Mouse (Mus musculus) limb, embryonic 15.5 days (tissue): Measurements from ENCODE around the gene Cd83. TPM values are rescaled to one million over a fixed set of nuclear protein-coding genes. Genes with fewer than 3 reads are reported as not detected.

Experiments used
- ATAC-seq: fragments of 200-750 bp; cut with Nextera tagmentation; 2 replicates; pipeline ENCODE4 v1.8.0; 2017; ENCODE audit warnings: low read depth, moderate TSS enrichment; ENCODE audit not compliant: insufficient number of reproducible peaks, low FRiP score, low TSS enrichment
- H3K27ac ChIP-seq: fragments of 300-500 bp; sonication (generic); 2 replicates; pipeline ENCODE4 v1.5.1; 2015; ENCODE audit warnings: moderate library complexity, mild to moderate bottlenecking, inconsistent platforms
- H3K27me3 ChIP-seq: fragments of 300-500 bp; sonication (generic); 2 replicates; pipeline ENCODE4 v1.6.1; 2015; ENCODE audit warnings: inconsistent platforms
- H3K36me3 ChIP-seq: fragments of 300-500 bp; sonication (generic); 2 replicates; pipeline ENCODE4 v1.6.1; 2015; ENCODE audit warnings: inconsistent platforms
- H3K4me1 ChIP-seq: fragments of 300-500 bp; sonication (generic); 2 replicates; pipeline ENCODE4 v1.6.1; 2015; ENCODE audit warnings: inconsistent platforms
- H3K4me2 ChIP-seq: fragments of 300-500 bp; sonication (generic); 2 replicates; pipeline ENCODE4 v1.6.1; 2015; ENCODE audit warnings: mild to moderate bottlenecking, inconsistent platforms
- H3K4me3 ChIP-seq: fragments of 300-500 bp; sonication (generic); 2 replicates; pipeline ENCODE4 v1.5.1; 2015; ENCODE audit warnings: mild to moderate bottlenecking, inconsistent platforms
- H3K9ac ChIP-seq: fragments of 300-500 bp; sonication (generic); 2 replicates; pipeline ENCODE4 v1.6.1; 2015; ENCODE audit warnings: inconsistent platforms
- H3K9me3 ChIP-seq: fragments of 300-500 bp; sonication (generic); 2 replicates; pipeline ENCODE4 v1.6.1; 2016; ENCODE audit warnings: inconsistent platforms
- WGBS: fragments of 180-500 bp; shearing (Covaris S2); methylation state at CpG from one replicate; pipeline ENCODE4 v1.1.7; 2015; 5-methylcytosine and 5-hydroxymethylcytosine counted together
- polyA plus RNA-seq: library from polyadenylated mRNA; unstranded; fragments of >200 nt; fragmentation: Nextera tagmentation; extraction: Ambion mirVana; gene quantifications from 2 replicates; pipeline ENCODE4 v1.2.1, GENCODE M21; 2015

The Cd83 gene
- polyA plus RNA-seq, 1 experiment from 2014 or later = 17.4 TPM

GRCm38 (mm10) chr13:43798655-43799054, 14.1 kb downstream of the Cd83 start:
- no peak overlapping the region for H3K9ac ChIP-seq

GRCm38 (mm10) chr13:43800136-43800535, 15.6 kb downstream of the Cd83 start:
- ATAC-seq = no peak
- Histone ChIP-seq H3K9ac (no peak overlapping the region), H3K4me2 (no peak overlapping the region), H3K4me1 (no peaks in the 10 kb centered on the region), H3K27me3 (no peaks in the 10 kb centered on the region), H3K27ac (no peak overlapping the region), H3K4me3 (no peak overlapping the region), H3K36me3 (no peaks in the 10 kb centered on the region), H3K9me3 (no peaks in the 10 kb centered on the region)

More at GRCm38 (mm10) chr13:43798655-43799054, 14.1 kb downstream of the Cd83 start:
- H3K4me3 ChIP-seq = no peak overlapping the region
- H3K27me3 ChIP-seq = 0 out of 2 replicates have a peak, but pooled peaks cover 4% of the 10 kb centered on the region
- ATAC-seq = no peak
- no peaks in the 10 kb centered on the region for H3K4me1 ChIP-seq
- no peak overlapping the region for H3K4me2 ChIP-seq
- H3K9me3 ChIP-seq = no peaks in the 10 kb centered on the region
- H3K27ac ChIP-seq = no peak overlapping the region
- WGBS = 82% methylated on average over 4 of the region's 4 CpGs
- no peaks in the 10 kb centered on the region for H3K36me3 ChIP-seq

- H3K4me1 ChIP-seq = peaks cover 4% of the 10 kb centered on the region; the same call in 1 of the 2 replicates
- no peaks in the 10 kb centered on the region for H3K9me3 ChIP-seq
- H3K4me3 ChIP-seq = no peak overlapping the region
- no peaks in the 10 kb centered on the region for H3K27me3 ChIP-seq
- WGBS = 60% methylated on average over 3 of the region's 3 CpGs
- no peak overlapping the region for H3K4me2 ChIP-seq
- H3K36me3 ChIP-seq = no peaks in the 10 kb centered on the region
- no peak for ATAC-seq
- no peak overlapping the region for H3K9ac ChIP-seq
- H3K27ac ChIP-seq = no peak overlapping the region
These were observed 17.4 kb downstream of the Cd83 start for GRCm38 (mm10) chr13:43801961-43802360.

- H3K4me1 ChIP-seq = peaks cover 10% of the 10 kb centered on the region; the same call in 1 of the 2 replicates
- no peaks in the 10 kb centered on the region for H3K9me3 ChIP-seq
- H3K27ac ChIP-seq = no peak overlapping the region
- no peaks in the 10 kb centered on the region for H3K27me3 ChIP-seq
- H3K4me2 ChIP-seq = no peak overlapping the region
- H3K36me3 ChIP-seq = no peaks in the 10 kb centered on the region
- 87% methylated on average over 8 of the region's 8 CpGs for WGBS
- no peak overlapping the region for H3K9ac ChIP-seq
- H3K4me3 ChIP-seq = no peak overlapping the region
- ATAC-seq = no peak
These were observed 18.0 kb downstream of the Cd83 start for GRCm38 (mm10) chr13:43802361-43803137.

- Histone ChIP-seq H3K27ac (no peak overlapping the region), H3K27me3 (no peaks in the 10 kb centered on the region)
- WGBS = 93% methylated on average over 3 of the region's 3 CpGs
These were observed 20.1 kb downstream of the Cd83 start for GRCm38 (mm10) chr13:43804648-43805047.

GRCm38 (mm10) chr13:43805159-43805758, 20.7 kb downstream of the Cd83 start:
- ATAC-seq = no peak
- Histone ChIP-seq H3K9ac (no peak overlapping the region), H3K9me3 (no peaks in the 10 kb centered on the region), H3K4me2 (no peak overlapping the region), H3K27me3 (0 out of 2 replicates have a peak, but pooled peaks cover 2% of the 10 kb centered on the region), H3K36me3 (no peaks in the 10 kb centered on the region), H3K4me3 (no peak overlapping the region), H3K4me1 (peaks cover 12% of the 10 kb centered on the region; the same call in 1 of the 2 replicates), H3K27ac (no peak overlapping the region)
- 86% methylated on average over 5 of the region's 5 CpGs for WGBS

More at GRCm38 (mm10) chr13:43804648-43805047, 20.1 kb downstream of the Cd83 start:
- H3K4me1 ChIP-seq = peaks cover 12% of the 10 kb centered on the region; the same call in 1 of the 2 replicates
- H3K9ac ChIP-seq = no peak overlapping the region
- H3K36me3 ChIP-seq = no peaks in the 10 kb centered on the region
- no peak overlapping the region for H3K4me3 ChIP-seq
- ATAC-seq = no peak
- H3K4me2 ChIP-seq = no peak overlapping the region
- no peaks in the 10 kb centered on the region for H3K9me3 ChIP-seq

- H3K4me3 ChIP-seq = no peak overlapping the region
- H3K4me1 ChIP-seq = peaks cover 12% of the 10 kb centered on the region; the same call in 1 of the 2 replicates
- 55% methylated on average over 14 of the region's 14 CpGs for WGBS
- no peaks in the 10 kb centered on the region for H3K9me3 ChIP-seq
- no peak overlapping the region for H3K9ac ChIP-seq
- no peaks in the 10 kb centered on the region for H3K36me3 ChIP-seq
- H3K27me3 ChIP-seq = 0 out of 2 replicates have a peak, but pooled peaks cover 5% of the 10 kb centered on the region
- ATAC-seq = no peak
- no peak overlapping the region for H3K4me2 ChIP-seq
- peak overlapping the region; percentile 55; the same call in 1 of the 2 replicates for H3K27ac ChIP-seq
These were observed 22.0 kb downstream of the Cd83 start for GRCm38 (mm10) chr13:43806371-43807271.

GRCm38 (mm10) chr13:43807272-43807675, 22.7 kb downstream of the Cd83 start:
- ATAC-seq = no peak
- Histone ChIP-seq H3K27ac (peak overlapping the region; percentile 55; the same call in 1 of the 2 replicates), H3K9ac (no peak overlapping the region), H3K4me1 (peaks cover 12% of the 10 kb centered on the region; the same call in 1 of the 2 replicates), H3K36me3 (no peaks in the 10 kb centered on the region), H3K4me3 (no peak overlapping the region), H3K4me2 (no peak overlapping the region), H3K27me3 (0 out of 2 replicates have a peak, but pooled peaks cover 5% of the 10 kb centered on the region), H3K9me3 (no peaks in the 10 kb centered on the region)
- 61% methylated on average over 3 of the region's 3 CpGs for WGBS

GRCm38 (mm10) chr13:43810621-43811020, 26.0 kb downstream of the Cd83 start:
- Histone ChIP-seq H3K9ac (no peak overlapping the region), H3K4me2 (no peak overlapping the region), H3K4me3 (no peak overlapping the region), H3K4me1 (peaks cover 12% of the 10 kb centered on the region; the same call in 1 of the 2 replicates), H3K36me3 (no peaks in the 10 kb centered on the region), H3K9me3 (no peaks in the 10 kb centered on the region), H3K27ac (no peak overlapping the region), H3K27me3 (0 out of 2 replicates have a peak, but pooled peaks cover 5% of the 10 kb centered on the region)
- no peak for ATAC-seq
- WGBS = 78% methylated on average over 6 of the region's 6 CpGs

- Histone ChIP-seq H3K4me1 (0 out of 2 replicates have a peak, but pooled peaks cover 8% of the 10 kb centered on the region), H3K36me3 (no peaks in the 10 kb centered on the region), H3K27ac (no peak overlapping the region), H3K4me2 (no peak overlapping the region), H3K9me3 (no peaks in the 10 kb centered on the region), H3K4me3 (no peak overlapping the region), H3K27me3 (0 out of 2 replicates have a peak, but pooled peaks cover 5% of the 10 kb centered on the region), H3K9ac (no peak overlapping the region)
- no peak for ATAC-seq
- WGBS = 72% methylated on average over 3 of the region's 3 CpGs
These were observed 27.3 kb downstream of the Cd83 start for GRCm38 (mm10) chr13:43811835-43812234.

GRCm38 (mm10) chr13:43813431-43813830, 28.9 kb downstream of the Cd83 start:
- H3K4me2 ChIP-seq = no peak overlapping the region

More at GRCm38 (mm10) chr13:43813431-43813830, 28.9 kb downstream of the Cd83 start:
- 84% methylated on average over 8 of the region's 8 CpGs for WGBS
- Histone ChIP-seq H3K9me3 (no peaks in the 10 kb centered on the region), H3K27ac (no peak overlapping the region), H3K27me3 (0 out of 2 replicates have a peak, but pooled peaks cover 5% of the 10 kb centered on the region), H3K36me3 (no peaks in the 10 kb centered on the region), H3K9ac (no peak overlapping the region), H3K4me1 (peaks cover 6% of the 10 kb centered on the region; the same call in 1 of the 2 replicates), H3K4me3 (no peak overlapping the region)
- ATAC-seq = no peak
